Mouse (Mus musculus) liver, adult 2 months (tissue): Measurements from ENCODE around the gene Iqcf1. TPM values are rescaled to one million over a fixed set of nuclear protein-coding genes. Genes with fewer than 3 reads are reported as not detected.

Experiments used
- DNase-seq: peaks from one replicate; pipeline ENCODE4 v3.0.0-alpha.2; 2011; ENCODE audit warnings: low read depth, low spot score; ENCODE audit errors: extremely low read depth
- H3K27ac ChIP-seq: fragments of 200-500 bp; replicated peaks from 2 replicates; pipeline ENCODE4 v1.5.1; 2012; ENCODE audit warnings: low read depth, mild to moderate bottlenecking, control low read depth, inconsistent platforms, low read length; ENCODE audit not compliant: insufficient read depth
- H3K27me3 ChIP-seq: fragments of 200-500 bp; 2 replicates; pipeline ENCODE4 v1.6.1; 2012; ENCODE audit warnings: mild to moderate bottlenecking, moderate library complexity, low read length, inconsistent platforms; ENCODE audit not compliant: control insufficient read depth, insufficient read depth
- H3K36me3 ChIP-seq: fragments of 200-500 bp; 2 replicates; pipeline ENCODE4 v1.6.1; 2012; ENCODE audit warnings: low read length, inconsistent platforms; ENCODE audit not compliant: control insufficient read depth, insufficient read depth
- H3K4me1 ChIP-seq: fragments of 200-500 bp; 2 replicates; pipeline ENCODE4 v1.6.1; 2011; ENCODE audit warnings: low read length; ENCODE audit not compliant: control insufficient read depth, insufficient read depth
- H3K4me3 ChIP-seq: fragments of 200-500 bp; 2 replicates; pipeline ENCODE4 v1.5.1; 2011; ENCODE audit warnings: low read depth, mild to moderate bottlenecking, control low read depth, low read length, moderate library complexity; ENCODE audit not compliant: insufficient read depth
- H3K79me2 ChIP-seq: fragments of 200-500 bp; 2 replicates; pipeline ENCODE4 v1.6.1; 2012; ENCODE audit warnings: inconsistent platforms, mild to moderate bottlenecking, low read length, moderate library complexity; ENCODE audit not compliant: control insufficient read depth, insufficient read depth
- H3K9ac ChIP-seq: fragments of 200-500 bp; 2 replicates; pipeline ENCODE4 v1.6.1; 2012; ENCODE audit warnings: low read depth, mild to moderate bottlenecking, control low read depth, inconsistent platforms, low read length
- CTCF ChIP-seq: fragments of 200-500 bp; IDR thresholded peaks from 2 replicates; pipeline ENCODE4 v1.5.1; 2011; ENCODE audit warnings: low read depth, low read length, control low read depth
- POLR2A ChIP-seq: fragments of 200-500 bp; IDR thresholded peaks from 2 replicates; pipeline ENCODE4 v1.6.1; 2011; ENCODE audit warnings: low read length, control low read depth; ENCODE audit not compliant: insufficient read depth; ENCODE audit errors: extremely low read depth
- WGBS: fragments of 180-500 bp; shearing (Covaris S2); methylation state at CpG from one replicate; pipeline ENCODE4 v1.1.7; 2018; 5-methylcytosine and 5-hydroxymethylcytosine counted together
- polyA plus RNA-seq: library from polyadenylated mRNA; depleted of rRNA; stranded (reverse); fragments of >200 nt; gene quantifications from 2 replicates; pipeline ENCODE4 v1.2.3, GENCODE M21; 2012
- total RNA-seq: library from RNA; depleted of rRNA; stranded (reverse); fragments of >200 nt; gene quantifications from 2 replicates; pipeline ENCODE4 v1.2.3, GENCODE M21; 2014

The Iqcf1 gene
- total and polyA plus RNA-seq, 2 experiments, result not detected

- no peak for DNase-seq
- H3K27me3 ChIP-seq, result no peaks in the 10 kb centered on the region
Observed at GRCm38 (mm10) chr9:106473081-106473752, 26.6 kb upstream of the Iqcf1 start.

GRCm38 (mm10) chr9:106473753-106474105, 26.0 kb upstream of the Iqcf1 start:
- no peak overlapping the region for H3K9ac ChIP-seq
- H3K79me2 ChIP-seq, result peaks cover 3% of the 10 kb centered on the region; the same call in 1 of the 2 replicates
- H3K36me3 ChIP-seq, result no peaks in the 10 kb centered on the region
- no peak for DNase-seq
- 86% methylated on average over 5 of the region's 5 CpGs for WGBS
- no peak overlapping the region for H3K4me3 ChIP-seq
- no peak overlapping the region for H3K27ac ChIP-seq
- TF ChIP-seq POLR2A, result no peak
- no peak for TF ChIP-seq CTCF
- H3K4me1 ChIP-seq, result peaks cover 16% of the 10 kb centered on the region
- no peaks in the 10 kb centered on the region for H3K27me3 ChIP-seq

More at GRCm38 (mm10) chr9:106473081-106473752, 26.6 kb upstream of the Iqcf1 start:
- no peaks in the 10 kb centered on the region for H3K36me3 ChIP-seq
- 93% methylated on average over 16 of the region's 16 CpGs for WGBS
- H3K79me2 ChIP-seq, result peaks cover 2% of the 10 kb centered on the region; the same call in 1 of the 2 replicates
- peaks cover 16% of the 10 kb centered on the region for H3K4me1 ChIP-seq
- no peak overlapping the region for H3K27ac ChIP-seq
- TF ChIP-seq POLR2A (no peak), CTCF (no peak)
- no peak overlapping the region for H3K4me3 ChIP-seq
- H3K9ac ChIP-seq, result no peak overlapping the region

DNA sequence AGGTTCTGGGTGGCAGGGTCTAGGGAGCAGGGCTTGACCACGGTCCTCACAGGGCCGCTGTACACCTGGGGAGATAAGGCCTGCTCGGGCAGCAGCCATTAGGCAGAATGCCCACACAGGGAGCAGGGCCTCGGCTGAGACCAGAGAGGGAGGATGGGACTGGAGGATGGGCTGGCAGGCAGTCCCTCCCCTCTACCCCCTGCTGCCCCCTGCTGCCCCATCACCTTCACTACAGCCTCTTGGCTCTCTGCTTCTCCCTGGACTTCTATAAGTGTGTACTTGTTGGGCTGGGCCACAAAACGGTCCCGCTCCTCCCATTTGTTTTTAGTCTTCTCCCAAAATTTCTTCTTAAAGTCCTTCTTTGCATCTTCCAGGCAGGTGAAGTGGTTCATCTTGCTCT, 25.3 kb upstream of the Iqcf1 start:
- peaks cover 3% of the 10 kb centered on the region; the same call in 1 of the 2 replicates for H3K79me2 ChIP-seq
- TF ChIP-seq POLR2A (no peak), CTCF (peak; percentile 90)
- WGBS, result 9% methylated on average over 6 of the region's 6 CpGs
- no peaks in the 10 kb centered on the region for H3K27me3 ChIP-seq
- no peaks in the 10 kb centered on the region for H3K36me3 ChIP-seq
- DNase-seq, result peak; percentile 49
- H3K27ac ChIP-seq, result no peak overlapping the region
- peaks cover 14% of the 10 kb centered on the region for H3K4me1 ChIP-seq
- H3K9ac ChIP-seq, result no peak overlapping the region
- no peak overlapping the region for H3K4me3 ChIP-seq

DNA sequence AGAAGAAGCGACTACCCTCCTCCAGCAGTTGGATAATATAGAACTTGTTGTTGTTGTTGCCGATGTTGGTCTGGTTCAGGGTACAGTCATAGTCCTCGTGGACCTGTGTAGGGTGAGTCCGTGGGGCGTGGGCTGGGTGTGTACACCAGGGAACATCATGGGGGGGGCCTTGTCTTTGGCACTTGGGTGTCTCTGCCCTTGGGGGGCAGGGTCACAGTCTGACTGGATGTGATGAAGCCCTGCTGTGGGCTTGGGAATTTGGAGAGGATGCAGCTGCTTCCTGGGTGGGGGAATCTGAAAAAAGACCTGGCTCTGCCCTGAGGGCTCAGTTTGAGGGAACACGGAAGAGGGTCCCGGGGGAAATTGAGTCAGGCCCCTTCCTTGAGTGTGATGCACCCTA, 24.7 kb upstream of the Iqcf1 start:
- Histone ChIP-seq H3K4me3 (no peak overlapping the region), H3K27ac (no peak overlapping the region), H3K4me1 (peaks cover 14% of the 10 kb centered on the region), H3K79me2 (peaks cover 3% of the 10 kb centered on the region; the same call in 1 of the 2 replicates), H3K9ac (peak overlapping the region; percentile 62; the same call in 1 of the 2 replicates), H3K36me3 (no peaks in the 10 kb centered on the region), H3K27me3 (no peaks in the 10 kb centered on the region)
- DNase-seq, result no peak
- no peak for TF ChIP-seq POLR2A
- no peak for TF ChIP-seq CTCF
- WGBS, result 72% methylated on average over 7 of the region's 7 CpGs

DNA sequence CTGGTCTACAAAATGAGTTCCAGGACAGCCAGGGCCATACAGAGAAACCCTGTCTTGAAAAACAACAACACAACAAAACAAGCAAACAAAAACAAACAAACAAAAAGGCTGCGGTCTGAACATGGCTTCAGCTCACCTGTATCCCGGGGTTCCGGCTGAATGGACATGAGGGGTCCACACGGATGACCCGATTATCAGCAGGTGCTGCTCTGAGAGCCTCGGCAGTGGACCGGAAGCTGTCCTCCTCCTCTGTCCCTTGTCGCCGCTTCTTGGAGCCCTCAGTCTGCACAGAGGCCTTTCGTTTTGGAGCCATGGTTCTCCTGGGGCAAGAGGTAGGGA, 24.1 kb upstream of the Iqcf1 start, which contains the start of gene Rrp9:
Gene Rrp9, plus strand, starts transcription at position 301 of the 339 bp plus-strand sequence.
- no peak for TF ChIP-seq POLR2A
- no peak for TF ChIP-seq CTCF
- H3K27ac ChIP-seq, result peak within 1 kb of the TSS; percentile 93
- peaks cover 14% of the 10 kb centered on the region for H3K4me1 ChIP-seq
- DNase-seq, result no peak
- H3K79me2 ChIP-seq, result peaks cover 3% of the 10 kb centered on the region; the same call in 1 of the 2 replicates
- no peaks in the 10 kb centered on the region for H3K27me3 ChIP-seq
- 53% methylated on average over 10 of the region's 10 CpGs for WGBS
- H3K9ac ChIP-seq, result peak within 1 kb of the TSS; percentile 62
- H3K4me3 ChIP-seq, result peak within 1 kb of the TSS; percentile 51
- H3K36me3 ChIP-seq, result no peaks in the 10 kb centered on the region
